Mouse (Mus musculus) heart, postnatal 0 days (tissue): ENCODE data around the gene Anks1b.

Experiments used
- CTCF ChIP-seq: IDR thresholded peaks from 2 replicates; pipeline ENCODE4 v1.5.1; 2016; ENCODE audit warnings: antibody characterized with exemption, control low read depth, low read depth
- EP300 ChIP-seq: IDR thresholded peaks from 2 replicates; pipeline ENCODE4 v1.6.1; 2016; ENCODE audit warnings: antibody characterized with exemption, low read depth

DNA sequence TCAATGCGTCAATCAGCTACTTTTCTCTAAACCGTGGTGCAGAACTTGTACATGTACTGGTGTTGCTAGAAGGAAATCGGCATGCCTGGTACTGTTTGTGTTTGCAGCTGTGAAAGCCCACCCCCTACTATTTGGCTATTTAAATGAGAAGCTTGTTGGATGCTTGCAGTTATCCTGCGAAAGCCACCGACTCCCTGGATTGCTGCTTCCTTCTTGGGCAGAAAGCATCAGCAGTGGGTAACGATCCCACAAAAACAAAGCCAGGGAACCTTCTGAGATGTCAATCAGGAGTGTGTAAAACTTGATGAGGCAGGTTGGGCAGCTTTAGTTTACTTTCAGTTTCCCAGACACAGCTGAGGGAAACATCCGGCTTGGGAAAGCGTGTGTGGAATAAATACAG is 727 bp downstream of the Anks1b start:
- TF ChIP-seq CTCF (no peak), EP300 (no peak)
